Mouse (Mus musculus) hindbrain, embryonic 15.5 days (tissue): ENCODE results near the gene Prpf6. TPM values are rescaled to one million over a fixed set of nuclear protein-coding genes. Genes with fewer than 3 reads are reported as not detected.

Source experiments
- ATAC-seq: fragments of 200-750 bp; cut with Nextera tagmentation; 2 replicates; pipeline ENCODE4 v1.8.0; 2017; ENCODE audit warnings: low read depth, moderate number of reproducible peaks, moderate TSS enrichment; ENCODE audit not compliant: low FRiP score
- H3K27ac ChIP-seq: fragments of 300-500 bp; sonication (generic); replicated peaks from 2 replicates; pipeline ENCODE4 v1.5.1; 2015; ENCODE audit warnings: mild to moderate bottlenecking, inconsistent platforms
- H3K27me3 ChIP-seq: fragments of 300-500 bp; sonication (generic); 2 replicates; pipeline ENCODE4 v1.6.1; 2015; ENCODE audit warnings: control low read depth, inconsistent platforms
- H3K36me3 ChIP-seq: fragments of 300-500 bp; sonication (generic); 2 replicates; pipeline ENCODE4 v1.6.1; 2015; ENCODE audit warnings: control low read depth, inconsistent platforms
- H3K4me1 ChIP-seq: fragments of 300-500 bp; sonication (generic); replicated peaks from 2 replicates; pipeline ENCODE4 v1.6.1; 2015; ENCODE audit warnings: control low read depth, inconsistent platforms
- H3K4me2 ChIP-seq: fragments of 300-500 bp; sonication (generic); 2 replicates; pipeline ENCODE4 v1.6.1; 2015; ENCODE audit warnings: moderate library complexity, mild to moderate bottlenecking, inconsistent platforms
- H3K4me3 ChIP-seq: fragments of 300-500 bp; sonication (generic); 2 replicates; pipeline ENCODE4 v1.5.1; 2015; ENCODE audit warnings: mild to moderate bottlenecking, inconsistent platforms
- H3K9ac ChIP-seq: fragments of 300-500 bp; sonication (generic); 2 replicates; pipeline ENCODE4 v1.6.1; 2015; ENCODE audit warnings: inconsistent platforms
- H3K9me3 ChIP-seq: fragments of 300-500 bp; sonication (generic); 2 replicates; pipeline ENCODE4 v1.6.1; 2016; ENCODE audit warnings: control low read depth, inconsistent platforms
- WGBS: fragments of 180-500 bp; shearing (Covaris S2); methylation state at CpG from one replicate; pipeline ENCODE4 v1.1.7; 2015; 5-methylcytosine and 5-hydroxymethylcytosine counted together
- polyA plus RNA-seq: library from polyadenylated mRNA; unstranded; fragments of >200 nt; fragmentation: Nextera tagmentation; extraction: Ambion mirVana; gene quantifications from 2 replicates; pipeline ENCODE4 v1.2.1, GENCODE M21; 2015

The Prpf6 gene
- polyA plus RNA-seq, 1 experiment from 2014 or later: 60.3 TPM

DNA sequence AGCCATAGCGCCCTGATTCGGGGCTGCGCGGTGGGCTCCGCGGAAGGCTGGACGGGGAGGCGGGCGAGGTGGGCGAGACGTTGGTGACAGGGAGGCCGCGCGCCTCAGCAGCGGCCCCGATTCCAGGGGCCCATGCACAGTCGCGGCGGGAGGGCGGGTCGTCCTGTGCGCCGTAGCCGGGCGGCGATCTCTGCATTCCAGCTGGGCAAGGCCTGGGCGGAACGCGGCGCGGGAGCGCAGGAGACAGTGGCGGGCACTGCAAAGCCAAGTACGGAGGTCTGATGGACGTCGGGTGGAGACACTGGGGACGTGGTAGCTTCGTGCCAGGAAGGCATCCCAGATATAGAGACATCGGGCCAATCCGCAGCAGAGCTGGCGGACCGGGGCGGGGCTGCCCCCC, 79.7 kb downstream of the Prpf6 start, which contains the start of gene Sox18:
Sox18 (minus strand) TSS at position 315 of the 400 bp plus-strand sequence.
- peaks cover 51% of the 10 kb centered on the region for H3K27me3 ChIP-seq
- peak within 1 kb of the TSS; percentile 42 for H3K4me3 ChIP-seq
- no peaks in the 10 kb centered on the region for H3K9me3 ChIP-seq
- H3K9ac ChIP-seq: peak within 1 kb of the TSS; percentile 23; the same call in 1 of the 2 replicates
- ATAC-seq: 0 out of 2 replicates have a peak, but pooled peaks have one; percentile 27
- WGBS: under 1% methylated on average over 43 of the region's 43 CpGs
- no peaks in the 10 kb centered on the region for H3K36me3 ChIP-seq
- H3K4me1 ChIP-seq: peaks cover 29% of the 10 kb centered on the region
- peak within 1 kb of the TSS; percentile 17 for H3K27ac ChIP-seq
- peak within 1 kb of the TSS; percentile 64 for H3K4me2 ChIP-seq

DNA sequence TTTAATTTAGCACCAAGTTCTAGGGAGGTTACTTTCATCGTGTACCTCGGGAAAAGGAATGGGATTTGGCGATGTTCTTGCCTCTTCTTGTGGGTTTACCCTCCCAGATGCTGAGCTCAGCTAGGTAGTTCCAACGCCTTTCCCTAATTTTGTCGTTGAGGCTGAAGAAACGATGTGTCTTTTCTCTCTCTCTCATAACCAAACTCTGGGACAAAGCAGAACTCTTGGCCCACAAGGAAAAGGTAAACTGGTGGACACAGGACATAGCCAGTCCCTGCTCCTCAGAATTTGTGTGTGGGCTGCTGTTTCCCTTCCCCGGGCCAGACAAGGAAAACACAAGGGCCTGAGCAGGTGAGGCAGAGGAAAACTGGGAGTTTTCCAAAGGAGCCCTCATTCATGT, 80.3 kb downstream of the Prpf6 start:
- peaks cover 51% of the 10 kb centered on the region for H3K27me3 ChIP-seq
- peak overlapping the region; percentile 64; the same call in 1 of the 2 replicates for H3K4me2 ChIP-seq
- H3K4me3 ChIP-seq: peak overlapping the region; percentile 42
- no peaks in the 10 kb centered on the region for H3K36me3 ChIP-seq
- no peaks in the 10 kb centered on the region for H3K9me3 ChIP-seq
- no peak overlapping the region for H3K9ac ChIP-seq
- H3K4me1 ChIP-seq: peaks cover 29% of the 10 kb centered on the region
- WGBS: 33% methylated on average over 7 of the region's 7 CpGs
- H3K27ac ChIP-seq: no peak overlapping the region
- no peak for ATAC-seq

DNA sequence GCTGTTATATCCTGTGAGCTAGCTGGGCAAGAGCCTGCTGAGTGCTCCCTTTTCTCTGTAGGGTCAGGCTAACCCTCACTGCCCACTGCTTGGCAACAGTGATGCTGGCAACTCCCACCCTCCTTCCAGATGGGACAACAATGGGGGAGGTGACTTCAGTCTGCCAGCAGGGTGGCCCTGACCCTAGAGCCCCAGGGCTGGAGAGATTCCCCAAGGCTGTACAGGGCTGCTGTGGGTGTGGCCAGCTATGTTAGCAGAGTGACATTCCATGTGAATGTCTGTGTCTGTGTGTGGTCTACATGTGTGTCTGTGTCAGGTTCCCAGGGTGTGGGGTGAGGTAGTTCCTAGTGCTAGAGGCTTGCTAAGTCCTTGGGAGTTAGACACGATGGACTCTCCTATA, 81.8 kb downstream of the Prpf6 start:
- Histone ChIP-seq H3K9ac (no peak overlapping the region), H3K4me3 (no peak overlapping the region), H3K27ac (no peak overlapping the region), H3K36me3 (no peaks in the 10 kb centered on the region), H3K27me3 (peaks cover 49% of the 10 kb centered on the region), H3K4me2 (no peak overlapping the region), H3K9me3 (no peaks in the 10 kb centered on the region), H3K4me1 (peaks cover 29% of the 10 kb centered on the region)
- ATAC-seq: no peak
- 65% methylated on average over 1 of the region's 1 CpGs for WGBS

DNA sequence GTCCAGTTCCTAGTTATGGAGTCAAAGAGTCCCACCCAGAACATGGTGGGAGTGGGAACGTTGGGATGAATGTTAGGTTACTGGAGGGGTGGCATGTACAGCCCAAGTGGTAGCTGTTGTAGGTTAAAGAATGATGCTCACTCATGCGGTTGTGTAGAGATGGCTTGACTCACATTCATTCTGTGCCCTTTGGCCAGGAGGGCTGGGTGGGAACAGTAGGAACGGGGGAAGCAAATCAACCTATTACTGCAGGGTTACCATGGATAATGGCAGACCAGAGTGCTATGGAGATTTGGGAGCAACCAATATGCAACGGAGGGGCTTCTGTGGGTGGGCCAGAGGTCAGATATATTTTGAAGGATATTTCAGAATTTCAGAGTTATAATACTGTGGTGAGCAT, 83.3 kb downstream of the Prpf6 start:
- Histone ChIP-seq H3K36me3 (no peaks in the 10 kb centered on the region), H3K27ac (no peak overlapping the region), H3K4me2 (no peak overlapping the region), H3K9ac (no peak overlapping the region), H3K9me3 (no peaks in the 10 kb centered on the region), H3K27me3 (peaks cover 36% of the 10 kb centered on the region), H3K4me1 (peaks cover 36% of the 10 kb centered on the region), H3K4me3 (no peak overlapping the region)
- ATAC-seq: no peak
- WGBS: 83% methylated on average over 4 of the region's 4 CpGs

DNA sequence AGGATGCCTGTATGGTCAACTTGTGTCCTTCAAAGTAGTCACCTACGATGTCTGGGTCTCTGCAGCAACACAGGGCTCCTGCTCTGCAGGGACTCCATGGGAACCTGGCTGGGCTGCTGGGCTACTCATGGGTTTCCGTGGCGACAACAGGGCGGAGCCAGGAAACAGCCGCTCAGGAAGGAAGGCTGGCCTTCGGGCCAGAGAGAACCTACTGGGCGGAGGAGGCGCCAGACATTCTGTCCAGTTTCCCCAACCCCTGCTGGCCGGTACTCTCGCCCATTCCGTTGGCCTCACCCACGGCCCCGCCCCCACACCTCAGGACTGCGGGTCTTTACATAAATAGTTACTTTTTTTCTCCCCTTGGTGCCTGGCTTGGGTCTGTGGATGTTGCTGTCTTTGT, 83.8 kb downstream of the Prpf6 start:
- Histone ChIP-seq H3K4me3 (0 out of 2 replicates have a peak overlapping the region, but pooled peaks have one; percentile 15), H3K4me2 (peak overlapping the region; percentile 41), H3K36me3 (no peaks in the 10 kb centered on the region), H3K9ac (no peak overlapping the region), H3K27me3 (peaks cover 30% of the 10 kb centered on the region), H3K27ac (peak overlapping the region; percentile 19; the same call in 1 of the 2 replicates), H3K4me1 (peaks cover 31% of the 10 kb centered on the region), H3K9me3 (no peaks in the 10 kb centered on the region)
- WGBS: under 1% methylated on average over 14 of the region's 14 CpGs
- peak; percentile 32; the same call in 1 of the 2 replicates for ATAC-seq

DNA sequence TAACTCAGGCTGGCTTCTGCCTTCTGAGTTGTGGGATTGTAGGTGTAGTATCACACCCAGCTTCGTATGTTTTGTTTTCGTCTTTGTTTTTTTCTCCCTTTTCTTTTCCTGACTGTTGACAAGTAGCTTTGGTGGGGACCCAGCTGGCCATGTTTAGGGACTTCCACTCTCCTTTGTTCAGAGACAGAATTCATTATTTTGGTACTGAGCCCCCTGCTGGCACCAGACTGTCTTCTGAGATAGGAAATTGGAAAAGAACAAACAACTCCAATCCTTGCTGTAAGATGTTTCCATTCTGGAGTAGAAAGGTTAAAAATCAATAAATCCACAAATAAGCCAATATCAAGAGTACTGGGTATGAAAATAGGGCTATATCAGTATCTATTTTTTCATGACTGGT, 84.8 kb downstream of the Prpf6 start:
- Histone ChIP-seq H3K4me2 (no peak overlapping the region), H3K36me3 (no peaks in the 10 kb centered on the region), H3K4me3 (no peak overlapping the region), H3K4me1 (peaks cover 31% of the 10 kb centered on the region), H3K27me3 (peaks cover 21% of the 10 kb centered on the region), H3K9ac (no peak overlapping the region), H3K9me3 (no peaks in the 10 kb centered on the region), H3K27ac (peak overlapping the region; percentile 19)
- WGBS: 14% methylated on average over 2 of the region's 2 CpGs
- no peak for ATAC-seq

DNA sequence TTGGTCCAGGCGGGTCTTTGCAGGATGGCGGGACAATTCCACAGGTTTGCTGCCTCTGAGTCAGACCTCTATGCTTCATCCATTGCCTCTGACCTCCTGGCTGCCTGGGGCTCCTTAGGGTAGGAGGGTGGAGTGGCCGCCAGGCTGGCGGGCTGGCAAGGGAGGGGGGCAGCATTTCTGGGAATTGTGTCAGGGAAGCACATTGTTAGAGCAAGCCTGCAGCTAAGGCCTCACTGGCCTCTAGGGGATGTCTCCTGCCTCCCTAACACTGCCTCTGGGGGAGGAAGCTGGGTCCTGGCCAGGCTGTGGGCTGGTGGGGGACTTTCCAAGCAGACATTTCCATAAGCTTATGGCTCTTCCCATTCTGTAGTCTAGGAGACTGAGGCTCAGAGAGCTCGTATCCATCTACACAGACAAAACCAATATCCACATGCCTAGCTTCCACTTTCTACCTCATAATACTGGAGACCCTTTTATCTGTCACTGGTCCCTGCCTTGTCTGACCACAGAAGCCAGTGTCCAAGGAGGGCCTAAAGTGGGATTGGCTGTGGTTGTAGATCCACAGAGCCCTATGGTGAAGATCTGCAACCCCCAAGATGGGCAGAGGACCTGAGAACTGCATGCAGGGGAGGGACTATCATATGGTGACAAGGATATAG, 85.6 kb downstream of the Prpf6 start:
- no peak for ATAC-seq

DNA sequence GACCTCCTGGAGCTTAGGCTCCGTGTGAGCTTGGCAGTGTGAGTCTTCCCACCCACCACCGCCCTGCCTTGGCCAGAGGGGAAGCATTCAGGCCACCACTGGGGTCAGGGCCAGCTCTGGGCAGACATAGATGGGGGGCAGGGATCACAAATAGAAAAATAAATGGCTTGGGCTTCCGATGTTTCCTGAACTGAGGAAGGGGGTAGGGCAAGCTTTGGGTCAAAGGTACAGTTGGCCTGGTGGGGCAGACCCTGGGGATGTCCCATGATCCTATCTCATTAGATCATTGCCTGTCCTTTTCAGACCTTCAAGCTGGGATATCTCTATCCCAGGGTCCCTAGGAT, 86.1 kb downstream of the Prpf6 start:
- H3K4me3 ChIP-seq: no peak overlapping the region
- H3K9me3 ChIP-seq: no peaks in the 10 kb centered on the region
- H3K36me3 ChIP-seq: no peaks in the 10 kb centered on the region
- 58% methylated on average over 3 of the region's 3 CpGs for WGBS
- no peak for ATAC-seq
- peaks cover 8% of the 10 kb centered on the region for H3K27me3 ChIP-seq
- peaks cover 29% of the 10 kb centered on the region for H3K4me1 ChIP-seq
- no peak overlapping the region for H3K9ac ChIP-seq
- no peak overlapping the region for H3K4me2 ChIP-seq
- no peak overlapping the region for H3K27ac ChIP-seq

More for the DNA sequence above, 85.6 kb downstream of the Prpf6 start:
- Histone ChIP-seq H3K4me1 (peaks cover 29% of the 10 kb centered on the region), H3K27ac (peak overlapping the region; percentile 19), H3K27me3 (peaks cover 13% of the 10 kb centered on the region), H3K36me3 (no peaks in the 10 kb centered on the region), H3K9ac (no peak overlapping the region), H3K4me2 (no peak overlapping the region), H3K9me3 (no peaks in the 10 kb centered on the region), H3K4me3 (no peak overlapping the region)
- 45% methylated on average over 5 of the region's 5 CpGs for WGBS

DNA sequence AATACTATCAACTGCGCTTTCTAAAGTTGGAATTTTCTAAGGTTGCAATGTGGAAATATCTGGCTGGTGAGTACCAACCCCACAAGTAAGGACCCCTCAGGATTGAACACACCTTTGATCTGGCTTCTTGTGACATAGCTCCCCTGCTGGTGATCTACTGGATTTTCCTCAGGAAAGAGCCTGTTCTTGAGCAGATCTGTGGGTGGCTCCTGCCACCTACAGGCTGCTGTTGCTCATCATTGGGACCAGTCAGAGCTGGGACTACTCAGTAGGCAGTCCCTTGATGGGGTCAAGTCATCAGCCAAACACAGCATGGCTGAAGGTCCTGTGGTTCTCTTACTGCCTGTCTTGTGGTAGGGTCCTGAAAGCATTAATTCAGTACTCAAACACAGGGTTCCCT, 87.1 kb downstream of the Prpf6 start:
- peak; percentile 60; the same call in 1 of the 2 replicates for ATAC-seq
- WGBS: 49% methylated on average over 1 of the region's 1 CpGs
- no peaks in the 10 kb centered on the region for H3K27me3 ChIP-seq
- no peak overlapping the region for H3K9ac ChIP-seq
- H3K27ac ChIP-seq: no peak overlapping the region
- H3K36me3 ChIP-seq: no peaks in the 10 kb centered on the region
- no peaks in the 10 kb centered on the region for H3K9me3 ChIP-seq
- H3K4me3 ChIP-seq: no peak overlapping the region
- H3K4me1 ChIP-seq: peaks cover 29% of the 10 kb centered on the region
- no peak overlapping the region for H3K4me2 ChIP-seq

DNA sequence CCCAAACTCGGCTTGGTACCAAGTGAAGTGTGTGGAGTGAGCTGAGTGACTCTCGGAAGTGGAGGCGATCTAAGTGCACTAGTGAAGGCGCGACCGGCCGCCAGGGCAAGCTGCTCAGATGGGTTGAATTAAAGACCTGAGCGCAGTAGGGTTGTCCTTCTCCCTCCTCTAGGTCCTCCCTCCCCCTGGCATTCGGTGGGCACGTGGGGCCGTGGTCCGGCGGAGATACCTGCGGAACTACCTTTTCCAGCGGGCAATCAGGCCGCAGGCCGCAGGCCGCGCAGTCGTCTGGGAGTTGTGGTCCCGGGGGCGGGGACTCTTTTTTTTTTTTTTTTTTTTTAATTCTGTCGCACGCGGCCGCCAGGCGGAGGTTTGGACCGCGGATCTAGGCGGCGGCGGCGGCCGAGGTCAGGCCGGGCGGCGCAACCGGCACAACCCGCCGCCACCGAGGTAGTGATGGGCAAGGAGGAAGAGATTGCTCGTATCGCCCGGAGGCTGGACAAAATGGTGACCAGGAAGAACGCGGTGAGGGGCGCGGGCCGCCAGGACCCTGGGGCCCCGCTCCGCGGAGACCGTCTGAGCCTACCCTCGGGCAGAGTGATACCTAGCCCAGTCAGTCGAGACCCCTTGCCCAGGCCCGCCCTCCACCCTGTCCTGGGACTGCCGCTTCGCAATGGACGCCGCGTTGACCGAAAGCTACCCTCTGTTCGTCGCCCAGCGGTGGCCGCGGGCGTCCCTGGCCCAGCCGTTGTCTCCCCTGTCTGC, 88.5 kb downstream of the Prpf6 start, which contains the start of gene Tcea2:
Tcea2 (plus strand) TSS at position 360 of the 765 bp plus-strand sequence.
- H3K36me3 ChIP-seq: 0 out of 2 replicates have a peak, but pooled peaks cover under 1% of the 10 kb centered on the region
- H3K27ac ChIP-seq: peak within 1 kb of the TSS; percentile 79
- H3K4me1 ChIP-seq: peaks cover 25% of the 10 kb centered on the region
- whole genome bisulfite sequencing: under 1% methylated on average over 65 of the region's 69 CpGs
- no peaks in the 10 kb centered on the region for H3K27me3 ChIP-seq
- peak within 1 kb of the TSS; percentile 84 for H3K9ac ChIP-seq
- ATAC-seq: peak; percentile 62
- no peaks in the 10 kb centered on the region for H3K9me3 ChIP-seq
- H3K4me3 ChIP-seq: peak within 1 kb of the TSS; percentile 64
- peak within 1 kb of the TSS; percentile 91 for H3K4me2 ChIP-seq

DNA sequence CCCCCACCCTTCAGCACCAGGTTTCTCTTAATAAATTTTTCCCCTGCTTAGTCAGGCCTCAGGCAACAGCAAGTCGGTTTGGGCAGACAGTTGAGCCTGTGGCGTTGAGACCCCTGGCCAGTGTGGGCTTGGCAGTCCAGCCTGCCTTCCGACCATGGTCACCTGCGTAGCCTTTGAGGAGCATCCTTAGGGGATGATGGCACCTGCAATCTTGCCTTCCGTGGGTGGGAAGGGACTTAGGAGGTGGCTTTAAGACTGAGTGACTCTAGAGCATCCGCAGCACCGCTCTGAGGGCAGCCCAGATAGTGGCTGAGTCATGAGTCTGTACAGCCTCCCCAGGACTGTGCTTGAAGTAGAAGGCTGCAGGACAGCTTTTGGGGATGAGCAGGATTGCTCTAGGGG, 89.0 kb downstream of the Prpf6 start:
- Histone ChIP-seq H3K27ac (peak overlapping the region; percentile 79), H3K4me2 (peak overlapping the region; percentile 91), H3K4me3 (peak overlapping the region; percentile 64), H3K9ac (peak overlapping the region; percentile 84), H3K36me3 (0 out of 2 replicates have a peak, but pooled peaks cover 7% of the 10 kb centered on the region), H3K9me3 (no peaks in the 10 kb centered on the region), H3K27me3 (no peaks in the 10 kb centered on the region), H3K4me1 (peaks cover 19% of the 10 kb centered on the region)
- ATAC-seq: peak; percentile 23
- WGBS: 21% methylated on average over 7 of the region's 7 CpGs

DNA sequence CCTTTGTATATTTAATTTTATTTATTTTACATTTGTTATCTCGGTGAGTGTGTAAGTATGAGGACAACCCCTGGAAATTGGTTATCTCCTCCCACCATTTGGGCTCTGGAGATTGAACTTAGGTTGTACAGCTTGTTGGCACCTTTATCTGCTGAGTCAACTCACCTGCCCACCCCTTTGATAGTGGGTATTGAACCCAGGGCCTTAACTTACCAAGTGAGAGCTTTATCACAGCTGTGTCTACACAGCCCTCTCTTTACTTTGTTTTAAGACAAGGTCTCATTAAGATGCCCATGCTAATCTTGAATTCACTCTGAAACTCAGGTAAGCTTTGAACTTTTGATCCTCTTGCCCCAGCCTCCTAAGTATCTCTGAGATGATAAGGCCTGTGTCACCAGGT, 90.3 kb downstream of the Prpf6 start:
- peaks cover 18% of the 10 kb centered on the region for H3K4me1 ChIP-seq
- no peak overlapping the region for H3K9ac ChIP-seq
- H3K9me3 ChIP-seq: no peaks in the 10 kb centered on the region
- no peak overlapping the region for H3K4me2 ChIP-seq
- H3K27ac ChIP-seq: no peak overlapping the region
- no peaks in the 10 kb centered on the region for H3K27me3 ChIP-seq
- no peak overlapping the region for H3K4me3 ChIP-seq
- peaks cover 13% of the 10 kb centered on the region; the same call in 1 of the 2 replicates for H3K36me3 ChIP-seq
- ATAC-seq: no peak
- WGBS: 94% methylated on average over 1 of the region's 1 CpGs
